Mouse (Mus musculus): ENCODE data around the gene Tipin.
A peak's percentile ranks its signal among the peaks of the same experiment; 100 is the strongest.

- TF ChIP-seq POLR2A (IDR thresholded peaks at IDR 0.05; ENCODE audit: insufficient read depth, low read length) (no peak), CTCF (IDR thresholded peaks at IDR 0.05; ENCODE audit: low read depth, low read length) (peak; percentile 70)
Observed at GRCm38 (mm10) chr9:64272611-64273010, 8.8 kb upstream of the Tipin start.
